Mouse (Mus musculus): ENCODE results near the gene Pdzd3.
"Not testable (repeated sequence)": the region's sequence is repeated elsewhere in the genome, so short reads cannot be mapped to it uniquely, and the experiment has no call there.

Pdzd3 gene

DNA sequence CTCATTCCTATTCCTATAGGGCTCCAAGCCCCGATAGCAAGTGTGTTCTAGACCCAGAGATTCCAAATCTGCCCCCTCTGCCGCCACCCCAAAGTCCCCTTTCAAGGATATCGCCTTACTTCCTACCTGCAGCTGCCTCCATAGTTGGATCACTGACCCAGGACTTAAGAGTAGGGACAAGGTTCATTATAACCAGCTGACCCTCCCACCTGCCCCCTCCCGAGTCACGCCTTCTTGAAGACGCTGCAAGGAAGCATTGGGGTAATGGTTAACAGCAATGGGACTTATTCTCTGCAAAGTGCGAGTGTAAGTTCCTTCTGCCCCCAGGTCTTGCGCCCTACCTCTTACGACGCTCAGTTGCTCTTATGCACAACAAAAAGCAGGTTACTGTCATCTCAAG, at the start of gene Pdzd3:
Pdzd3 (minus strand) TSS at position 158 of the 400 bp plus-strand sequence.
- no peak for DNase-seq (ENCODE audit: low spot score)

DNA sequence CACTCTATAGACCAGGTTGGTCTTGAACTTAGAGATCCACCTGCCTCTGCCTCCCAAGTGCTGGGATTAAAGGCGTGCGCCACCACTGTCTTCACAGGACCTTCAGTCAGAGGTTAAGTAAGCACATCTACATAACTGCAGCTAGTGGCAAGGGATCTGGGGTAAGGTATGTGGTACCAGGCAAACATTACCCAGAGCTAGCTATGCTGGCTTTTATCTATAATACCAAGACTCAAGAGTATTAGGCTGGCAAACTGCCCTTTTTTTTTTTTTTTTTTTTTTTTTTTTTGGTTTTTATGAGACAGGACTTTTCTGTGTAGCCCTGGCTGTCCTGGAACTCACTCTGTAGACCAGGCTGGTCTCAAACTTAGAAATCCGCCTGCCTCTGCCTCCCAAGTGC, 48.7 kb upstream of the Pdzd3 start:
- not testable (repeated sequence) for DNase-seq (ENCODE audit: low spot score)

DNA sequence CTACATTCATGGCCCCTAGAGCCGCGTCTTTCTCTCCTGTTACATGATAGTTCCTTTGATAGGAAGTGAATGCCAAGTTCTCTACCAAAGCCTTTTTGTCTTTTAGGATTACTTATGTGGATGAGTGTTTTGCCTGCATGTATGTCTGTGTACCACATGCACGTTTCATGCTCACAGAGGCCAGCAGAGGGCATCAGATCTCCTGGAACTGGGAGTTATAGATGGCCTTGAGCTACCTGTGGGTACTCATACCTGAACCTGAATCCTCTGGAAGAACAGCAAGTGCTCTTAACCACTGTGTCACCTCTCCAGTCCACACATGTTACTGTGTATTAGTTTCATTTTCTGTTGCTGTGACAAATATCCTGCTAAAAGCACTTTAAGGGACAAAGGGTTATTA, 41.2 kb upstream of the Pdzd3 start:
- DNase-seq (ENCODE audit: low spot score) = no peak

DNA sequence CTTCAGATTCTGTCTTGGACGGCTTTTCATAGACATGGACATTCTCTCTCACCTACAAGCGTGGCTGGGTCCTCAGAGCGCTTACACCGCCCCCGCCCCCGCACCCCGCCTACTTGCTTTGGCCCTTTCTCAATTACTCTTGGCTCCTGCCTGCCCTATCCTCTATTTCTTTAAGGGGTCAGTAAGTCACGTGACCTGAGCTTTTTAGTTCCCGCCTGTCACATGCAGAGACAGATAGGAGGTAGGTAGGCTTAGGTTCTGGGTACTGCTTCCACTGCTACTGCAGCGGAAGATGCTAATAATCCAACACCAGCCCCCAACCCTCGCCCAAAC, 37.7 kb upstream of the Pdzd3 start:
- DNase-seq (ENCODE audit: low spot score) = no peak

DNA sequence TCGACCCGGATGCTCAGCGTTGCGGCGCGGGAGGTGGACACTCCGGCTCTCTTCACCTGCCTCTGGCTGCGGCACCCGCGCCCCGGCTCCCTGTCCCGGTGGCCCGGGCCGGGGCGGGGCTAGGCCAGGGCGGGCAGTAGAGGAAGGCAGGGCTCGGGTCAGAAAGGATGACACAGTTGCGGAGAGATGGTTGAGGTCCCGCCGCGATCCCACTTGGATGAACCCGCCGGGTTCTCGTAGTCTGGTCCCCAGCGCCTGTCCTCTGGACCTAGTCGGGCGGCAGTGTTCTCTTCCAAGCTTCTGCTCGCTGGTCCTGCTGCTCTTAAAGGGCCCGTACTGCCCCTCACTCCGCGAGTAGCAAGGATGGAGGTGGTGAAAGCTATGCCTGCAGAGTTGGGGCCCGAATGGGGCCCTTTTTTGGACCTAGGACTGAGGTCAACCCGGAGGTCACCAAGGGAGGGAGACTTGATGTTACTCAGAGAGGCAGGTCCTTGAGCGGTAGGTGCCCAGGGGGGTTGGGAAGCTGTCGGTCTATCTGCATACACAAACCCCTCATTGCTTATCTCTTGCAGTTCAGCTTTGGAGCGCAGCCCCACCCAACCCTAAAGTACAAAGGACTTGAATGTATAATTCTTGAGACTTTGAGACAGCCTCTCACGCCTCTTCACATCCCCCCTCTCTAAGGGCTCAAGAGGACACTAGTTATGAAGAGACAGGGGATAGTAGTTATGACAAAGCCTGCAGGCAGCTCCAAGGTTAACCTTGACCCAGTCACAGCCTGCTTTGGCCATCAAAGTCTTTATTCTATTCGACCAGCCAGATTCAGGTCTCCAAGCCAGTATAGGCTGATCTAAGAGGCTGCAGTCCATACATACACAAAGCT, 37.0 kb upstream of the Pdzd3 start, which contains the start of gene Abcg4:
Abcg4 (minus strand) TSS at position 540 of the 883 bp plus-strand sequence.
- DNase-seq (ENCODE audit: low spot score) = peak; percentile 41

DNA sequence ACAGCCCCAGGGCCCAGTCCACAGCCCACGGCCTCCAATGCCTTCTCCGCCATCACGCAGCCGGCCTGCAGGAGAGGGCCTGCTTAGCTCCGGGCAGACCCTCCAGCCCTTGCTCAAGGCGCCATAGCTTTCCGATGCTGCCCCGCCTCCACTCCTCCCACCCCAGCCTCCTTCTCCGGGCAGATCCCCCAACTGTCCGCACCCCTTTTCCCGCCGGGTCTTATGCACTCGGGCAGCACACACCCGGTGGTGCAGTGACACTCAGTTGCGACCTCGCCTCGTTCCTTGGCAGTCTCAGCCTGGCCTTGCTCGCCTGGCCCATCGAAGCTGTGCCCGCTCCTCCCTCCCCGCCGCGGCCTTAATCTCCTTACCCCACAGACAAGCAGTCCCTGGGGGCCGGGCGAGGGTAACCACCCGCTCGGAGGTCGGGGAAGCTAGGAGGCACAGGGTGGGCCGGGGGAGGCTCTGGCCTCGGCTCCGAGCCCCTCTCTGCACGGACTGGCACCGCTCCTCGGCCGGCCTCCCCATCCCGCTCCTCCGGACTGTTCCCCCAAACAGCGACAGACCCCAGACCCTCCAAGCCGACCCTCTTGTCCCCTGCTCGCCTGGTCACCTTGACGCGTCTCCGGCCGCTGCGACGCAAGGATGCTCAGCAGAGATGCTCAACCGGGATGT, 36.3 kb upstream of the Pdzd3 start:
- peak; percentile 52 for DNase-seq (ENCODE audit: low spot score)

DNA sequence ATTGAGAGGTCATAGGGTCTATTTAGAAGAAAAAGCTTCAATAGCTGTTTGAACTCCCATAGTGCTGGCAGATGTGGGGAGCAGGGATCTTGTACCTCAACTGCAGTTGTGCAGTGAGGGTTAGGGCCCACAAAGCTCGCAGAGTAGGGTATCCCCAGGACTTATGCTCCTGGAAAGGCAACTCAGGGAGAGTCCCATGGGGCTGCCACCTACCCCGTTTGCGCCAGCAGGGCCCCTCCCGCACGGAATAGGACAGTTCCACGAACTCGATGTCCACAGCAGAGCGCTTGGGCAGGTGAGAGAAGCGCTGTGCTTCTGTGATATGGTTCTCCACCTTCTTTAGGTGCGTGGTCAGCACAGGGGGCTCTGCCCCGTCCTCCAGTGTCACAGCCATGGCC, 35.7 kb upstream of the Pdzd3 start:
- no peak for DNase-seq (ENCODE audit: low spot score)

DNA sequence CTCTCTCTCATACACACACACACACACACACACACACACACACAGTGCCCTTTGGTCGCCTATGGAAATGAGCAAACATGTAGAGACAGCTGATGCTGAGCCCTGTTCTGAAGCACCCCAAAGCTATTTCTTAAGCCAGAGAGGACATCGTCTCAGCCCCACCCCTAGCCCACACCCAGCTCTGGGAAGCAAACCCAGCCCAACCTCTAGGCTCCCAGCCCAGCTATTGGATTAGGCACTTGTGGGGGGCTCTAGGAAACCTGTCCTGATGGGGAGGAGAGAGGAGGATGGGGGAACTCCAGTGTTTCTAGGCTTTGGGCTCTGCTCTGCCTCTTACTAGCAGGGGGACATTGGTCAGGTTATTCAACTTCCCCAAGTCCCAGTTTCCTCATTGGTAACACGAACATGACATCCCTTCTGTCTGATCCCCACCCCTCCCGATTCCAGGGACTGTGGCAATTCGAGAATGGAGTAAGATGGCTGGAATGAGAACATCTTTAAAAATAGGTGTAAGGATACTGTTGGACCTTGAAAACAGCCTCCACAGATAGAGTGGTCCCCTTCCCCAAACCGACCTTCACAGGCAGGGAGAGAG, 35.1 kb upstream of the Pdzd3 start:
- DNase-seq (ENCODE audit: low spot score) = no peak

DNA sequence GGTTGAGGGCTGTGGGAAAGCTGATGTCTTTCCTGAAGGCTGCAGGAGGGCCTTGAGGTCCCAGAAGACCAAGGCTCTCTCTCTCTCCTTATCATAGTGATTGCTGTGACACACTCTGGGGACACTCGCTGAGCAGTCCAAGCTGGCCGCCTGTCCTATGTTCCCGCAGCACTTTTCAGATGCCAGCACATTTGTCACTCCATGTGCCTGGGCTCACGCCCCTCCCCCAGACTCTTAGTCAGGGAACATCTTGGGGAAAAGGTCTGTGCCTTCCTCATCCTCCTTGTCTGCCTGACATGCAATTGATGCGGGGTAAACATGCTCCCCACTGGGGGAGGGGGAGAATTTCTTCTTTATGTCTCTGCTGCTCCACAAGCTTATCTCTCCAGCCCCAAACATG, 31.9 kb upstream of the Pdzd3 start:
- DNase-seq (ENCODE audit: low spot score) = no peak

DNA sequence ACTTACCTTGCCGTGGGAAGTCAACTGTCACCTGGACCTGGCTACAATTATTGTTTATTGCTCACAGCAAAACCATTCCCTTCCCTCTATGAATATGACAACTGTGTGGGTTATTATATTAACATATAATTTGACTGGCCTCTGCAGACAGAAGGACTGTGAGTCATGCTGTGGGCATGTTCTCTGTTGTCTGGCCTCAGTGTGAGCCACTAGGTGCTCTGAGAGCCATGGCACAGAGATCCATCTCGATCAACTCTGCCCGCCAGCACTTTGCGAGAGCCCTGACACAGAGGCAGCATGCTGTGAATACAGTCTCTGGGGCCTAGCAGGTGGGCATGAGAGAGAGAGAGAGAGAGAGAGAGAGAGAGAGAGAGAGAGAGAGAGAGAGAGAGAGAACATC, 18.7 kb upstream of the Pdzd3 start:
- no peak for DNase-seq (ENCODE audit: low spot score)

DNA sequence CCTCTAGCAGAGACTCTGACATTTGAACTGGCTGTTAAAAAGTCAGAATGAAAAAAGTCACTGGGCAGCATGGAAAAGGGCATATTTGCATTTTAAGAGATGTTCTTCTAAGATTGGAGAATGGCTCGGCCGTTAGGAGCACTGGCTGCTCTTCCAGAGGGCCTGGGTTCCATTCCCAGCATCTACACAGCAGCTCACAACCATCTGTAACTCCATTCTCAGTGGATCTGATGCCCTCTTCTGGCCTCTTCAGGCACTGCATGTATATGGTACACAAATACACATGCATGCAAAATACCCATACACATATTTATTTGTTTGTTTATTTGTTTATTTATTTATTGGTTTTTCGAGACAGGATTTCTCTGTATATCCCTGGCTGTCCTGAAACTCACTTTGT, 17.8 kb upstream of the Pdzd3 start:
- no peak for DNase-seq (ENCODE audit: low spot score)

DNA sequence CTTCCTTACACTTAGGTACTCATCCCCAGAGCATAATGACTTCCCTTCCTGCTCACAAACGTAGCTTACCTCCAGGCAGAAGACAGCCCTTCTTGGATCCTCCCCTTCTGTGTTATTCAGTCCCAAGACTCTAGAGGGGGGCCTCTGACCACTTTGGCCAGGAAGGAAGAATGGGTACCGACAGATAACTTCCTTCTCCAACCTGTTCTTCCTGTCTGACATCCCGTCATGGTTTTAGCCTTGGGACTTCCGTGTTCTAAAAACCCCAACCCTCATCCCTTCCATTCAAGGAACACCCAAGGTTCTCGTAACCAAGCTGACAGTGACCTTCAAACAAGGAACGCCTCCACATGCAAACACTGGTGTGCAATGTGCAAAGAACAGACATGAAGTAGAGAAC, 17.2 kb upstream of the Pdzd3 start, which contains the start of gene Nlrx1:
Nlrx1 (minus strand) TSS at position 168 of the 400 bp plus-strand sequence.
- DNase-seq (ENCODE audit: low spot score) = no peak

DNA sequence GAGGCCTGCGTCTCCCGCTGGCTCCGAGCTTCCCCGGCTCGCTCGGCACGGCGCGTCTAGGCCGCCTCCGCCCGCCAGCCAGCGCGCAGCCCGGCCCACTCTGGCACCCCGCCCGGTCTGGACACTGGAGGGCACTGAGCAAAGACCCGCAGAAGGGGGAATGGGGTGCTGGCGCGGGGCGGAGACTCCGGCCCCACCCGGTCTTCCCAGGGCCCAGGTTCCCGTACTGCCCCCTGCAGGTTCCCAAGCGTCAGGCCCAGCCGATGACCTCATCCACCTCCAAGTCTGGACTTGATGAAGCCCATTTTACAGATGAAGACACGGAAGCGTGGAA, 16.7 kb upstream of the Pdzd3 start:
- DNase-seq (ENCODE audit: low spot score) = peak; percentile 93

DNA sequence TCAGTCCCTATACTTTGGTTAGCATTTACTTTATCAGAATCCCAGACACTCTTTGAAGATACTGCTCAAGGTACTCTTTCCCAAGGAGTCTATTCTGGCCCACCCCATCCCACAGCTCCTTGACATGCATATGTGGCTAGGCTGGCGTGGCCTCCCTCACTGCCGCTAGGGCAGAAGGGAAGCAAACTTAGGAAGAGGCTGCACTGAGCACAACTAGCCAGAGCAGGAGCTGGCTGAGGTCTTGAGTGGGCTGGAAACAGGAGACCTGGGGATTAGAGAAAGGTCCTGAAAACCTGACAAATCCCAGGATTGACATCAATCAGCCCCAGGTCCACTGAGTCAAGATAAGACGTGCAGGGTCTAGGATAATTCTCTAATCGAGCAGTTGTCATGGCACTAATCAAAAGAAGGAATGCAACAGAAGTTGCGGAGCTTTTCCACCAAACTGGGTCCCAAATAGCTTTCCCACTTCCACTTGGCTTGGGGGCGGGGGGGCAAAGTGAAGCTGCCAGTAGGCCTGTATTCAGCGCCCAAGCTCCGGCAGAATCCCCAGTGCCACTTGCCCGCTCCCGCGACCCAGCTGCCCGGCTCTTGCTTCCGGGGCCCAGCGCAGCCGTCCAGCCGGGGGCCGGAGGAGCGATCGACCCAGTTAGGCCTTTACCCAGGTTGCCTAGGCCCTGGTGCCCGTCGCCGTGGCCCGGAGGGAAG, 16.2 kb upstream of the Pdzd3 start:
- DNase-seq (ENCODE audit: low spot score) = peak; percentile 31

DNA sequence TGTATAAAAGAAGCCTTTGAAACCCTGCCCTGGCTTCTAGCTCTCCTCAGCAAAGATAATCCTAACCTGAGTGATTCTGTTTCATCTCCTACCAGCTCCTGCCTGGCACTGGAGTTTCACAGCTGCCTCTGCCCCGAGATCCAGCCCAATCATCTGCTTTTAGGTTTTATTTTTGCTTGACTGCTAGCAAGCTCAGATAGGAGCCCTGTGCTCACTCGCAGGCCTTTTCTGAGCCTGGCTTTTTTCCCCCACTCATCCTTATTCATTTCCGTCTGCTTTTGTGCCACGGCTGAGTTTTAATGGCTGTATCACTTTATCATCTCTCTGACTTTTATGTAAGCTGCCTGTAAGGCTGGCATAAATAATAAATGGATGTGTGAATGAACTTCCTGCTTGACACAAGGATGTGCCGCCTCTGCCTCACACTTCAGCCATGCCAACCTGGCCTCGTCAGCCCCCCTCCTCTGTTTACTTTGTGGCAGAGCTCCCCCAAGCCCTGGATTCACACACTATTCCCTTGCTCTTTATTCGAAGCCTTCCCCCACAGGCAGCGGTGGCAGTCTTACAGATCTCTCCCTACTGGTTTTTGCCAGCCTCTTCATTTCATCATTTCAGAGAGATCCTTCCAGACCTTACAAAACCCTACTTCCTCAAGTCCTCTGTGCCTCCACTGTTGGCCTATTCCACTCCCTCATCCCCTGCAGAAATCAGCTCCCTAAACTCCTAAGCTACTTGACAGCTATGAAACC, 15.4 kb upstream of the Pdzd3 start:
- DNase-seq (ENCODE audit: low spot score) = no peak

DNA sequence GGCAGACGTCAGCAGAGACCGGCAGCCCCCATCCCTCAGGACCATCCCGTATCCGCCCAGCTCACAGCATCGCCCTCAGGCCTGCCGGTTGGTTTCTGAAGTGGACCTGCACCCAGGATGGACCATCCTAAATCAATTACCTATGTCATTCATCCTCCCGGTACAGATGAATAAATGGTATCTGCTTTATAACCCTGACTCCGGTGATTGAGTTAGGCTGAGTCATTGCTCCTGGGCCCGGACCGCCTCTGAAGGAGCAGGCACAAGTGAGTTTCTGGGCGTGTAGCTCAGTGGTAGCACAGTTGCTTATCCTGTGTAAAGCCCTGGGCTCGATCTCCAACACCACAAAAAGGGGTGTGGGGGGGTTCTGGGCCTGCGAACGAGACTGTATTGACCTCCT, 10.1 kb upstream of the Pdzd3 start:
- no peak for DNase-seq (ENCODE audit: low spot score)

DNA sequence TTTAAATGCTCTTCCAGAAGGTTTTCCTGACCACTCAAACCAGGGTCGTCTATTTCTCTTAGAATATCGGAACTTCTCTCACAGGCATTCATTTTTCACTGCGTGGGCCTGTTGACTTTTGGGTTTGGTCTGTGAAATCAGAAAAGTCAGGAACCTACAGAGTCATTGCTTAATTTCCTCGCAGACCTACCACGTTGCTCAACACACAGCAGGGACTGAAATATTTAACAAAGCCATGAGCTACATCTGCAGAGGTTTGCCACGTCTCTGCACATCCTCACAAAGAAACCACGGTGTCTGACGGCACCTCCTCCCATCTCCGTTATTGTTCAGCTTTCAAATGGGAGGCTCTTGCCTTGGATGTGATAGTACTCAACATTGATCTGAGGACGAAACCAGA, 7.7 kb upstream of the Pdzd3 start:
- DNase-seq (ENCODE audit: low spot score) = no peak

DNA sequence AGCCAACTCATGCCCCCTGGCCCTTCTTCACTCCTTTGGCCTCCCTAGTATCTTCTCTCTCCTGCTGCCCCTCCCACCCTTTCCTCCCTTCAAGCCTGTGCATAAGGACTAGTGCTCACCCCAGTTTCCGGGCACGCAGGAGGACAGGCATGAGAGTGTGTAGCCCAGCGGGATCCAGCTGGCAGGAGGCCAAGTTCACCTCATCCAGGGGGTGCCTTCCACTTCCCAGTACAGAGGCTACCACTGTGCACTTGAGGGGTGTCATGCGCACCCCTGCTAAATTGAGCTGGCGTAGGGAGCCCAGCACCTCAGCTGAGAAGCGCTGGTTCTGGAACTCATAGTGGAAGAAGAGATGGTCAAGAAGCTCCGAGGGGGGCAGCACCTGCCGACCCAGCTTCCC, 4.9 kb upstream of the Pdzd3 start:
- DNase-seq (ENCODE audit: low spot score) = no peak

DNA sequence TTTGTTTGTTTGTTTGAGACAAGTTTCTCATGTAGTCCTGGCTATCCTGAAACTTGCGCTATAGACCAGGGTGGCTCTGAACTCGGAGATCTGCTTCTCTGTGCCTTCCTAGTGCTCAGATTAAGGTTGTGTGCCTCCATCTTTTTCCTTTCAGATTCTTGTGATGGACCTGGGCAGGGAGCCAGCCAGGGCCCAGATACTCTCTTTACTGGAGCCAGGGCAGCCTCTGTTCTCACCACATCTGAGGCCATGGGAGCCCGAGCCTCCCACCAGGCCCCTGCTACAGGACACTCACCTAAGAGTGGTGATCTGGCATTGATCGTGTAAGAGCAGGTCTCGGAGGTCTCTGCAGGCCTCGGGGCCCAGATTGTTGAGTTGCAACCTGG, 3.9 kb upstream of the Pdzd3 start:
- no peak for DNase-seq (ENCODE audit: low spot score)

DNA sequence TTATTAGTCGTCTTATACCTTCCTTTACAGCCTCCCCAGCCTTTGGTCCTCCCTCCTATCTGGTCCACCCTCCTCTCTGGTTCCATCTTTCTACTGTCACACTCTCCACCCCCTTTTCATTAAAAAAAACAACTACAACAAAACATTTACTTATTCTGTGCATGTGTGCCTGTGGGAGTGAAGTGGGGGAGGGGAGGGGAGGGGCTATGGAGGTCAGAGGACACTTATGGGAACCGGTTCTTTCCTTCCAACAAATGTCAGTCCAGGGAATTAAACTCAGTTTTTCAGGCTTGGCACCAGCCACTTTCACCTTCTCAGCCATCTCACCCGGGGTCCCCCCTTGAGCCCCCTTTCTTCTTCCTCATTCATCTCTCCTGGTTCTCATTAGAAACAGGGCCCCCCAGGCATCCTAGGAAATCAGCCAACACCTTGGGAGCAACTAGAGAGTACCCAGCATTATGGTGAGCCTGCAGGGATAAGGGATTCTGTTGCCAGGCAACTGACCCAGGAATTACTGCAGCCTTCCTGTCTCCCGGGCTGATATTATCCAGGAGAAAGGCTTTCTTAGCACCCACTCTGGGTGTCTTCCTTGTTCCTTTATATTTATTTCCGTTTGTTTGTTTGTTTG, 3.4 kb upstream of the Pdzd3 start:
- no peak for DNase-seq (ENCODE audit: low spot score)

DNA sequence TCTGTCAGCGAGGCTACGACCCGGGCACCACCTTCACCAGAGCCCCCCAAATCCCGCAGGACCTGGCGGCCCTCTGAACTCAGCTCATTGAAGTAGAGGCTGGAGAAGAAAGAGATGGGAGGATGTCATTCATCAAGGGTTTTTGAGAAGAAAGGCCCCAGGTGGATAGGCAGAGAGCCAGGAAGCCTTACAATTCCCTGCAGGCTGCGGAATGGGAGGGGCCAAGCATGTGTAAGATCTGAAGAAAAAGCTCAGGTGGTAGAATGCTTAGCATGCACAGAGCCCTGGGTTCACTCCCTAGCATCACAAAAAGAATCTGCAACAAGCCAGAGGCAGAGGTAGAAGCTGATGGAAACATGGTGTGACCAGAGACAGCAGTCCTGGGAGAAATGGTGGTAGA, 2.2 kb upstream of the Pdzd3 start:
- DNase-seq (ENCODE audit: low spot score) = no peak
